Mouse (Mus musculus): Measurements from ENCODE around the gene Ubxn2a. TPM values are rescaled to one million over a fixed set of nuclear protein-coding genes. Genes with fewer than 3 reads are reported as not detected.
"Not testable (repeated sequence)": the region's sequence is repeated elsewhere in the genome, so short reads cannot be mapped to it uniquely, and the experiment has no call there.

Ubxn2a gene
- total RNA-seq (2022) = 10 to 100 TPM; 51.3 to 64.0 (median 57.8) TPM

- DNase-seq (ENCODE audit: low spot score in 2 of 2) = peak; percentile 81 to 91
Measured at GRCm38 (mm10) chr12:4906951-4907906, at the start of gene Ubxn2a. Ubxn2a (minus strand) TSS chr12:4907705.

GRCm38 (mm10) chr12:4953156-4953555 is 45.7 kb upstream of the Ubxn2a start:
- DNase-seq (ENCODE audit: low spot score in 2 of 2) = peak in 1 of 2 experiments; percentile 38

- DNase-seq (ENCODE audit: low spot score in 2 of 2) = no peak
Measured at GRCm38 (mm10) chr12:4952272-4952671, 44.8 kb upstream of the Ubxn2a start.

DNA sequence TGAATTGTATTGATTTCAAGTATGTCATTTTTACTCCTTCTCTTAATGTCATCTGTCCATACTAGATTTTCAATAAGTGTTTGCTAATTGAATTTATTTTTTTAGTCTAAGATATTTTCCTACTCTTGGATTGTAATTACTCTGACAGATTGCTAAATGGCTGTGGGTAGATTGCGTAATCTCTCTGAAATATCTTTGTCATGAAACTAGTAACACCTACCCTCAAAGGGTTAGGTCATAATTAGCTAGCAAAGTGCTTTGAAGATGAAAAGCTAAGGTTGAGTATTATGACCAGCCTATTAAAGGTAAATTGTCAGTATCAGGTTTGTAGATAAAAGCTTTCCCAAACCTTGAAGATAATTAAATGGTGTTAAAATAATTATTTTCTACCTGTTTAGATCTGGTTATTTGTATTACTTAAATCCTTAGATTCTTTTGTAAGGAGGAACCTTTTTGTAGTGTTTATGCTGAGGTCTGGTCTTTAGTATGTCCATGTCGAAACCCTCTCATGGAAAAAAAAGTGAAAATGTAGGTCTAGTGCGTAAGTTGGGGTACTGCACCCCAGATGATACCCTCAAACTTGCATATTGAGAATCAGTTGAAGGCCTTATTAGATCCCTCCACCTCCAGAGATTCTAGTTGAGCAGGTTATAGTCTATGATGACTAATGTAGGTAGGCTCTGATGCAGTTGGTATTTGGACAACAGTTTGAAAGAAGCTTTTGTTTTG is 23.5 kb upstream of the Ubxn2a start:
- no peak for DNase-seq (ENCODE audit: low spot score in 2 of 2)

DNA sequence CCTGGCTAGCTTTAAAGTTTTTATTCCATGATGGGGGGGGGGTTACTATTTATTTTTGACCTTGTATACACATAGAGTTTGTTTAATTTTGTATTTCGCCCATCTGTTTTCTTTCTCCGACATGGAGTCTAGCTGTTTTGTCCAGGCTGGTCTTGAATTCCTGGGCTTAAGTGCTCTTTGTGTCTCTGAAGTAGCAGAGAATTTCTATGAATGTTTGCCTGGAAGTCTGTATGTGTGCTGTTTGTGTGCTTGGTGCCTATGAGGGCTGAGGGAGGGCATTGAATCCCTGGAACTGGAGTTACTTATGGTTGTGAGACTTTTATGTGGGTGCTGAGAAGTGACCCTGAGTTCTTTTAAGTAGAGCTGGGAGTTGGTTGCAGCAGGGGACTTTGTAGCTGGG is 20.7 kb upstream of the Ubxn2a start:
- DNase-seq (ENCODE audit: low spot score in 2 of 2) = no peak

GRCm38 (mm10) chr12:4917805-4918591 is 10.5 kb upstream of the Ubxn2a start:
- DNase-seq (ENCODE audit: low spot score in 2 of 2) = peak; percentile 24 to 35

DNA sequence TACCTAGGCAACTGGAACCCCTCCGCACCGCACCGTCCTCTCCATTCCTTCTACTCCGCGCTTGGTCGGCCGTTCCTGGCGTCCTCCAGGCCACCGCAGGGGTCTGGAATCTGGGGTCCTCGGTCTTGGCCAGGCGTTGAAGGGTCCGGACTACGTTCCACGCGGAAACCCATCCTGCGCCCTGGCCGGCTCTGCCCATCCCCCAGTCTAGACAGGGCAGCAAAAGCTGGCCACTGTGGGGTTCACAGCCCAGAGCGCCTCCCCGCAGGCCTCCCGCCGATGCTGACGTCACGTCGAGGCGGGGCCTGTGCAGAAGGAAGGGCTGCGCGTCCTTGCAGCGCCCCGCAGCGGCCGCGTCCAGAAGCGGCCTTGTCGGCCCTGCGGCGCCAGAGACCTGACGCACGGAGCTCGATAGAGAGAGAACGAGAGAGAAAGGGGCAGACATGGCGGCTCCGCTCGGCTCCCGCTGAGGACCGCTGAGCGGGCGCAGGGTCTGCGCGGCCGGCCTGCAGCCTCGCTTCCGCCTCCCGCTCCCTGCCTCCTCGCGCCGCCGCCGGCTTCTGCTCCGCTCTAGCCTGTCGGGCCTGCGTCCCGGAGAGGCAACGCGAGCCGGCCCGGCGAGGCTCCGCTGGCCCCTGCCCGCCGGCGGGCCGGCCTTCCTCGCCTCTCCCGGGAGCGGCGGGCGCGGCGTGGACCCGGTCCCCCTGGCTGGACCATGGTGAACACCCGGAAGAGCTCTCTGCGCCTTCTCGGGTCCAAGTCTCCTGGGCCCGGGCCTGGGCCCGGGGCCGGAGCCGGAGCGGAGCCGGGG is 9.7 kb upstream of the Ubxn2a start, which contains the start of gene Atad2b:
Atad2b (plus strand) TSS at position 360 of the 811 bp plus-strand sequence.
- peak; percentile 92 to 95 for DNase-seq (ENCODE audit: low spot score in 2 of 2)

DNA sequence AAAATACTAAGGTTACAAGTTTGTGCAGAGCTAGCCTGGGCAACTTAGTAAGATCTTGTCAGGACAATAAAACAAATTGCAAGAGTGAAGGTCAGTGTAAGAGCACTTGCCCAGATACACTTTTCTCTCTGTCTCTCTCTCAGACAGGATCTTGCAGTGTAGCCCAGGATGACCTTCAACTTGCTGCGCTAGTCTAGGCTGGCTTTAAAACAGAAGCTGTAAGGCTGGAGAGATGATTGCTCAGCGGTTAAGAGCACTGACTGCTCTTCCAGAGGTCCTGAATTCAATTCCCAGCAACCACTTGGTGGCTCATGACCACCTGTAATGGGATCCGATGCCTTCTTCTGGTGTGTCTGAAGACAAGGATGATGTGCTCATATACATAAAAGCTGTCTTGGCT is 7.4 kb upstream of the Ubxn2a start:
- DNase-seq (ENCODE audit: low spot score in 2 of 2) = no peak

- no peak for DNase-seq (ENCODE audit: low spot score in 2 of 2)
Measured at GRCm38 (mm10) chr12:4914441-4914840, 6.9 kb upstream of the Ubxn2a start.

- no peak for DNase-seq (ENCODE audit: low spot score in 2 of 2)
Measured at GRCm38 (mm10) chr12:4911716-4912115, 4.2 kb upstream of the Ubxn2a start.

GRCm38 (mm10) chr12:4910496-4910895 is 3.0 kb upstream of the Ubxn2a start:
- not testable (repeated sequence) for DNase-seq (ENCODE audit: low spot score in 2 of 2)

- no peak for DNase-seq (ENCODE audit: low spot score in 2 of 2)
Measured at GRCm38 (mm10) chr12:4908391-4908790, 886 bp upstream of the Ubxn2a start.

GRCm38 (mm10) chr12:4906476-4906875 is 1.0 kb downstream of the Ubxn2a start:
- DNase-seq (ENCODE audit: low spot score in 2 of 2) = no peak

DNA sequence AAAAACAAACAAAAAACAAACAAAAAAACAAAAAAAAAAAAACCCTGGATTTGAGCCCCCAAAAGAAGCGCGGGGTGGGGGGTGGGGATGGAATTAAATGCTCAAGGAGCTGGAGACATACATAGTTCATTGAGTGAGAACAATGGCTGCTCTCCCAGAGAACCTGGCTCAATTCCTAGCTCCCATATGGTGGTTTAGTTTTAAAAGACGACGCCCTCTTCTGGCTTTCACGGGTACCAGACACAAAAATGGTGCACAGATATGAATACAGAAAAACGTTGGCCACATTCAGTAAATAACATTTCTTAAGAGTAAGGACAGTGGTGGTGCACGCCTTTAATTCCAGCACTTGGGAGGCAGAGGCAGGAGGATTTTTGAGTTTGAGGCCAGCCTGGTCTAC is 1.6 kb downstream of the Ubxn2a start:
- no peak for DNase-seq (ENCODE audit: low spot score in 2 of 2)

- DNase-seq (ENCODE audit: low spot score in 2 of 2) = no peak
Measured at GRCm38 (mm10) chr12:4898024-4898423, 9.5 kb downstream of the Ubxn2a start.

DNA sequence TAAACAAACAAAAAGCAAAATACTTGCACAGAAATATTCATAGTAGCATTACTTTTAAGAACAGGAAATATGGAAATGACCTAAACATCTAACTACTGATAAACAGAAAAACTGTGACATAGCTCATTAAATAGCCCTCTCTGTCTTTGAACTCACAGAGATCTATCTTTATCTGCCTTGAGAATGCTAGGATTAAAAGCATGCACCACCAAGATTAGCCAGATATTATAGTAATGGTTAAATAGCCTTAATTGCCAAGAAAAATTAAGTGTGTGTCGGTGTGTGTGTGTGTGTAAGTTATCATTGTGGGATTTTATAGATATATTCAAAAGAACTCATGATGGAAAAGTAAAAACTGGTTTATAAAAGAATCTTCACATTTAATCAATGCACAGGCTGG is 17.6 kb downstream of the Ubxn2a start:
- DNase-seq (ENCODE audit: low spot score in 2 of 2) = no peak

DNA sequence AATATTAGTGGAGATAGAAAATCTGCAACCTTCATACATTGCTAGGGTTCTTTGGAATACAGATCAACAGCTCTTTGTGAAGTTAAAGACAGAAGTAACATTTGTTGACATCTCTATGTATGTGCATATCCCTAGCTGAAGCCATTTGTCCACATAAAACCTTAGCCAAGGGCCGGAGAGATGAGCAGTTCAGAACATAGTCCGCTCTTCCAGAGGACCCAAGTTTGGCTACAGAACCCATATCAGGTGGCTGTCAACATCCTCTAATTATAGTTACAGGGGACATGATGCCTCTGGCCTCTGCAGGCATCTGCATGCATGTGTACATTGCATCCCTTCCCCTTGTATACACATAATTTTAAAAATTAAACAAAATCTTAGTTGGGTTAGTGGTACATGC is 18.3 kb downstream of the Ubxn2a start:
- DNase-seq (ENCODE audit: low spot score in 2 of 2) = no peak

GRCm38 (mm10) chr12:4888739-4889138 is 18.8 kb downstream of the Ubxn2a start:
- no peak for DNase-seq (ENCODE audit: low spot score in 2 of 2)

GRCm38 (mm10) chr12:4886581-4886980 is 20.9 kb downstream of the Ubxn2a start:
- DNase-seq (ENCODE audit: low spot score in 2 of 2) = not testable (repeated sequence)

DNA sequence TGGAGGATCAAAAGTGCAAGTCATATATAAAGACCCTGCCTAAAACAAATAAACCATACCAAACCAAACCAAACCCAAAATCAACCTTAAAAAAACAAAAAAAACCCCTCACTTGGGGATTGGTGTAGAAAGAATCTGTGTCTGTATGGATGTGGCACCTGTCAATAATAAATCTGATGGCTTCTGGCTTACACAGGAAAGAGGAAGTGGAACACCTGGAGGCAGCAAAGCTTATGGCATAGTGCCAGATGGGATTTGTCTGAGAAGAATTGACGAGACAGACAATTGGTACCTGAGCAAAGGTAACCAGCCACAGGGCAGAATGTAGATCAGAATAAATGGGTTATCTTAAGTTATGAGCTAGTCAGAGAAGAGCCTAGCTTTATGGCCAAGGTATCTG is 22.4 kb downstream of the Ubxn2a start:
- DNase-seq (ENCODE audit: low spot score in 2 of 2) = no peak

- DNase-seq (ENCODE audit: low spot score in 2 of 2) = no peak
Measured at GRCm38 (mm10) chr12:4882086-4882485, 25.4 kb downstream of the Ubxn2a start.

Measured in left cerebral cortex, adult 8-10 months (tissue).